Mouse (Mus musculus): Measurements from ENCODE around the gene St7l.

DNA sequence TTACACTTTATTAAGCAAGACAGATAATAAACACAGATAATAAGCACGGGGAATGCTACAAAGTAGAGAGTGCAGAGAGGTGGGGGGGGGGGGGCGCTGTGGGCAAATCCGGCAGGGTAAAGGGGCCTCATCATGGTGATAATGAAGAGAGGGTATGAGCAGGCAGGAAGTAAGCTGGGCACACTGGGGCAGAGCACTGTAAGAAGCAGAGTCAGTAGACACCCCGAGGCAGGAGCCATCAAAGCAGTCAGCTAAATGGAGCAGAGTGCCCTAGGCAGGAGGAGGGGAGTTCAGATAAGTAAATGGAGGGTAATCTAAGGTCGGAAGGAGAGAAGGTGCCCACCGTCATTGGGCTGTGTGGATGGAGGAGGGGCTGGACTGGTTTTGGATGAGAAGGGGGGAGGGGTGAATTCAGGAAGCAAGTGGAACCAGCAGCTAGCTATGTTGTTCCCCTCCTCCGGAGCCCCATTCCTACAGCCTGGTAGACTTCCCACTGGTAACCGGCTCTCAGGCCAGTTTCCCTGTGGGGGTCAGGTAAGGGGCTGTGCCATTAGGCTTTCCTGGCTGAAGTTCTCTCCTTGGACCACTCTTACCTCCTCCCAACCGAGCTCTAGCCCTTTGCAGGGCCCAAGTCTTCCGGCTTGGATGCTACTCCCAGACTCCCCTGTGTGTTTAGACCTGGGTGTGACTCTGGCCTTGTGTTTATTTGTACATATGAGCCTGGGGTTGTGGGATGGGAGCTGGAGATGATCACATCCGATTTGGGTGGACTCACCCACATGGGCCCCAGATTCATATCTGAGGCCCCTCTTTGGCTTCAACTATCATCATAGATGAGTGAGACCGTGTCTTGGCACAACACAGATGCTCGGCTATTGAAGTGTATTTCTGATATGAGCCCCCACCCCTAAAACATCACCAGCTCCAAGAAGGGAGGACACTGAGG lies 99.8 kb downstream of the St7l start:
- TF ChIP-seq EP300 (optimal IDR thresholded peaks at IDR 0.05), result no peak
- TF ChIP-seq CTCF (IDR thresholded peaks at IDR 0.05; ENCODE audit: low read depth), result no peak

Data from stomach, postnatal 0 days (tissue).